In the genomic region with DNA sequence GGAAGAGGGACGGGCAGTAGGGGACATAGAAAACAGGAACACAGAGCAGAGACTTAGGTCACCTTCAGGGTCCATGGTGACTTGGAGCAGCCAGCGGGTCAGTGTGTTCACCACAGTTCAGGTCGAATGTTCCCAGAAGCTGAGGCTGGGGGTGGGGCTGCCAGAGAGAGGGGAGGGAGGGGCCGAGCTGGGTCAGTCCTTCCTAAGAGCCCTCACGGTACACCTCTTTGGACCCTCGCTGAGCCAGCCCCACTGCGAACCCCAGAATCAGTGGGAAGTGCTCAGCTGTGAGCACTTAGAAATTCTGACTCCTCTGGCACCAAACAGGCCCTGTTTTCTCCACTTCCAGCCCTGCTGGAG, we compare ENCODE assay signal across 10 mouse cellular contexts. TPM values are rescaled to one million over a fixed set of nuclear protein-coding genes. Genes with fewer than 3 reads are reported as not detected.
DNase-seq lines count a peak whose midpoint lies in the region; ATAC-seq and TF ChIP-seq lines count a peak whose summit lies in the region.
"Had no signal": no experiment of that assay in that cellular context is flagged by ENCODE, and none has a peak within 500 bp of the region (broad histone marks: within the 10 kb centered on the region; RNA-seq: fewer than 3 reads in every experiment).

A gene (minus strand): TSS at position 316 of the 360 bp plus-strand sequence.

- TF ChIP-seq CTCF in lung, embryonic 14.5 days (IDR thresholded peaks at IDR 0.05; ENCODE audit: low read depth) = no peak

- H3K4me3 ChIP-seq in lung, embryonic 14.5 days (ENCODE audit: low read depth, low read length) = no peak within 1 kb of the TSS
- H3K4me3 ChIP-seq in embryonic facial prominence, embryonic 12.5 days = no peak within 1 kb of the TSS
- no peak within 1 kb of the TSS for H3K4me3 ChIP-seq in neural tube, embryonic 12.5 days
- H3K4me3 ChIP-seq: hindbrain, embryonic 15.5 days had no signal

- H3K36me3 ChIP-seq in lung, embryonic 14.5 days (ENCODE audit: insufficient read depth) = no peaks in the 10 kb centered on the region
- no peaks in the 10 kb centered on the region for H3K36me3 ChIP-seq in embryonic facial prominence, embryonic 12.5 days
- H3K36me3 ChIP-seq in neural tube, embryonic 12.5 days = no peaks in the 10 kb centered on the region
- H3K36me3 ChIP-seq: hindbrain, embryonic 15.5 days had no signal

- H3K9me3 ChIP-seq in lung, embryonic 14.5 days (ENCODE audit: low read depth, low read length) = peaks cover 3% of the 10 kb centered on the region; the same call in 1 of the 2 replicates
- peaks cover 4% of the 10 kb centered on the region; the same call in 1 of the 2 replicates for H3K9me3 ChIP-seq in embryonic facial prominence, embryonic 12.5 days
- H3K9me3 ChIP-seq in neural tube, embryonic 12.5 days = peaks cover 6% of the 10 kb centered on the region
- H3K9me3 ChIP-seq: hindbrain, embryonic 15.5 days had no signal

- H3K4me2 ChIP-seq in lung, embryonic 14.5 days = peak within 1 kb of the TSS; percentile 15; the same call in 1 of the 2 replicates
- H3K4me2 ChIP-seq in embryonic facial prominence, embryonic 12.5 days (replicated peaks) = peak within 1 kb of the TSS; percentile 24
- peak within 1 kb of the TSS; percentile 31 for H3K4me2 ChIP-seq in neural tube, embryonic 12.5 days (replicated peaks)
- H3K4me2 ChIP-seq: hindbrain, embryonic 15.5 days had no signal

- H3K9ac ChIP-seq in lung, embryonic 14.5 days = no peak within 1 kb of the TSS
- H3K9ac ChIP-seq in embryonic facial prominence, embryonic 12.5 days = peak within 1 kb of the TSS; percentile 7
- 0 out of 2 replicates have a peak within 1 kb of the TSS, but pooled peaks have one; percentile 29 for H3K9ac ChIP-seq in neural tube, embryonic 12.5 days
- H3K9ac ChIP-seq: hindbrain, embryonic 15.5 days had no signal

- DNase-seq in lung, embryonic 14.5 days = no peak
- no peak for DNase-seq in lung, postnatal 4 days
- peak; percentile 49 for DNase-seq in kidney, postnatal 10 days
- DNase-seq in lung, postnatal 36 days = no peak
- no peak for DNase-seq in layer of hippocampus, adult 9-11 months
- DNase-seq: cerebellum, adult 9-10 months had no signal

- 7% methylated on average over 6 of the region's 7 CpGs for WGBS in lung, embryonic 14.5 days
- WGBS in embryonic facial prominence, embryonic 12.5 days = 7% methylated on average over 7 of the region's 7 CpGs
- WGBS in neural tube, embryonic 12.5 days = 12% methylated on average over 7 of the region's 7 CpGs

- no peak for ATAC-seq in lung, embryonic 14.5 days (ENCODE audit: insufficient read depth)
- no peak for ATAC-seq in embryonic facial prominence, embryonic 12.5 days (ENCODE audit: insufficient number of reproducible peaks, insufficient read depth, low FRiP score, low TSS enrichment)
- no peak for ATAC-seq in neural tube, embryonic 12.5 days (ENCODE audit: low FRiP score, low read depth)
- ATAC-seq: Patski had no signal

- H3K4me1 ChIP-seq in lung, embryonic 14.5 days (ENCODE audit: insufficient read depth) = no peaks in the 10 kb centered on the region
- peaks cover 15% of the 10 kb centered on the region; the same call in 1 of the 2 replicates for H3K4me1 ChIP-seq in embryonic facial prominence, embryonic 12.5 days
- H3K4me1 ChIP-seq in neural tube, embryonic 12.5 days = peaks cover 8% of the 10 kb centered on the region
- H3K4me1 ChIP-seq: hindbrain, embryonic 15.5 days had no signal

- H3K27me3 ChIP-seq in lung, embryonic 14.5 days (ENCODE audit: insufficient read depth, low read length) = peaks cover 19% of the 10 kb centered on the region; the same call in 1 of the 2 replicates
- peaks cover 24% of the 10 kb centered on the region for H3K27me3 ChIP-seq in embryonic facial prominence, embryonic 12.5 days
- H3K27me3 ChIP-seq in neural tube, embryonic 12.5 days (replicated peaks) = peaks cover 20% of the 10 kb centered on the region
- H3K27me3 ChIP-seq: Patski had no signal

- H3K27ac ChIP-seq in lung, embryonic 14.5 days (ENCODE audit: low read depth) = no peak within 1 kb of the TSS
- H3K27ac ChIP-seq in embryonic facial prominence, embryonic 12.5 days = 0 out of 2 replicates have a peak within 1 kb of the TSS, but pooled peaks have one; percentile 26
- no peak within 1 kb of the TSS for H3K27ac ChIP-seq in neural tube, embryonic 12.5 days
- H3K27ac ChIP-seq: hindbrain, embryonic 15.5 days had no signal

RNA-seq across cellular contexts. Expression of the gene that starts here (rescaled TPM):
- 0.22 and 0.47 TPM in 2 replicates for polyA plus RNA-seq in lung, embryonic 14.5 days (2014; fragmentation: Nextera tagmentation; extraction: Ambion mirVana)
- 2.1 and 2.4 TPM in 2 replicates for polyA plus RNA-seq in embryonic facial prominence, embryonic 12.5 days (2016; fragmentation: Nextera tagmentation; extraction: Ambion mirVana)
- 1.2 and 2.1 TPM in 2 replicates for polyA plus RNA-seq in neural tube, embryonic 12.5 days (2016; fragmentation: Nextera tagmentation; extraction: Ambion mirVana)
- polyA plus RNA-seq: Patski had no signal
